Mouse (Mus musculus): ENCODE data around the gene Kmt2e. TPM values are rescaled to one million over a fixed set of nuclear protein-coding genes. Genes with fewer than 3 reads are reported as not detected.

Kmt2e gene
- polyA plus RNA-seq, 1 experiment from 2014 or later, result 103 TPM

- H3K9me3 ChIP-seq (ENCODE audit: control insufficient read depth, low read depth, low read length), result no peaks in the 10 kb centered on the region
- H3K9ac ChIP-seq (replicated peaks; ENCODE audit: low read depth, low read length), result no peak overlapping the region
- ATAC-seq (ENCODE audit: insufficient number of reproducible peaks, insufficient read depth, low FRiP score, low read depth), result no peak
- H3K27me3 ChIP-seq (ENCODE audit: control insufficient read depth, insufficient read depth, low read length), result no peaks in the 10 kb centered on the region
- 44% methylated on average over 7 of the region's 7 CpGs for WGBS
- peak overlapping the region; percentile 34; the same call in 1 of the 2 replicates for H3K4me3 ChIP-seq (ENCODE audit: low read depth, low read length)
- H3K4me2 ChIP-seq (replicated peaks; ENCODE audit: low read depth, low read length), result peak overlapping the region; percentile 59
- peaks cover 32% of the 10 kb centered on the region for H3K4me1 ChIP-seq (ENCODE audit: control insufficient read depth, insufficient read depth, low read length)
- H3K27ac ChIP-seq (ENCODE audit: low read length), result 0 out of 2 replicates have a peak overlapping the region, but pooled peaks have one; percentile 73
- peaks cover 16% of the 10 kb centered on the region for H3K36me3 ChIP-seq (ENCODE audit: control insufficient read depth, insufficient read depth, low read length)
Observed at GRCm38 (mm10) chr5:23419616-23420170, 14.5 kb upstream of the Kmt2e start.

- H3K27ac ChIP-seq (ENCODE audit: low read length), result no peak overlapping the region
- ATAC-seq (ENCODE audit: insufficient number of reproducible peaks, insufficient read depth, low FRiP score, low read depth), result no peak
- H3K27me3 ChIP-seq (ENCODE audit: control insufficient read depth, insufficient read depth, low read length), result no peaks in the 10 kb centered on the region
- no peaks in the 10 kb centered on the region for H3K9me3 ChIP-seq (ENCODE audit: control insufficient read depth, low read depth, low read length)
- no peak overlapping the region for H3K4me2 ChIP-seq (replicated peaks; ENCODE audit: low read depth, low read length)
- peaks cover 16% of the 10 kb centered on the region for H3K36me3 ChIP-seq (ENCODE audit: control insufficient read depth, insufficient read depth, low read length)
- 57% methylated on average over 1 of the region's 1 CpGs for WGBS
- H3K4me3 ChIP-seq (ENCODE audit: low read depth, low read length), result no peak overlapping the region
- H3K9ac ChIP-seq (replicated peaks; ENCODE audit: low read depth, low read length), result no peak overlapping the region
- H3K4me1 ChIP-seq (ENCODE audit: control insufficient read depth, insufficient read depth, low read length), result peaks cover 25% of the 10 kb centered on the region
Observed at GRCm38 (mm10) chr5:23420410-23420809, 13.8 kb upstream of the Kmt2e start.

GRCm38 (mm10) chr5:23421440-23421839 lies 12.8 kb upstream of the Kmt2e start:
- no peak for ATAC-seq (ENCODE audit: insufficient number of reproducible peaks, insufficient read depth, low FRiP score, low read depth)
- no peak overlapping the region for H3K4me2 ChIP-seq (replicated peaks; ENCODE audit: low read depth, low read length)
- no peak overlapping the region for H3K4me3 ChIP-seq (ENCODE audit: low read depth, low read length)
- H3K4me1 ChIP-seq (ENCODE audit: control insufficient read depth, insufficient read depth, low read length), result peaks cover 19% of the 10 kb centered on the region
- no peak overlapping the region for H3K9ac ChIP-seq (replicated peaks; ENCODE audit: low read depth, low read length)
- 95% methylated on average over 2 of the region's 2 CpGs for whole genome bisulfite sequencing
- H3K36me3 ChIP-seq (ENCODE audit: control insufficient read depth, insufficient read depth, low read length), result peaks cover 16% of the 10 kb centered on the region
- no peaks in the 10 kb centered on the region for H3K27me3 ChIP-seq (ENCODE audit: control insufficient read depth, insufficient read depth, low read length)
- no peaks in the 10 kb centered on the region for H3K9me3 ChIP-seq (ENCODE audit: control insufficient read depth, low read depth, low read length)
- no peak overlapping the region for H3K27ac ChIP-seq (ENCODE audit: low read length)

- Histone ChIP-seq H3K4me1 (ENCODE audit: control insufficient read depth, insufficient read depth, low read length) (peaks cover 19% of the 10 kb centered on the region), H3K9me3 (ENCODE audit: control insufficient read depth, low read depth, low read length) (no peaks in the 10 kb centered on the region), H3K27me3 (ENCODE audit: control insufficient read depth, insufficient read depth, low read length) (no peaks in the 10 kb centered on the region), H3K36me3 (ENCODE audit: control insufficient read depth, insufficient read depth, low read length) (peaks cover 16% of the 10 kb centered on the region), H3K4me2 (replicated peaks; ENCODE audit: low read depth, low read length) (no peak overlapping the region), H3K9ac (replicated peaks; ENCODE audit: low read depth, low read length) (no peak overlapping the region), H3K27ac (ENCODE audit: low read length) (no peak overlapping the region), H3K4me3 (ENCODE audit: low read depth, low read length) (no peak overlapping the region)
- 45% methylated on average over 3 of the region's 3 CpGs for WGBS
- ATAC-seq (ENCODE audit: insufficient number of reproducible peaks, insufficient read depth, low FRiP score, low read depth), result no peak
Observed at GRCm38 (mm10) chr5:23423036-23423435, 11.2 kb upstream of the Kmt2e start.

- no peak overlapping the region for H3K27ac ChIP-seq (ENCODE audit: low read length)
- H3K4me2 ChIP-seq (replicated peaks; ENCODE audit: low read depth, low read length), result no peak overlapping the region
- peaks cover 21% of the 10 kb centered on the region for H3K4me1 ChIP-seq (ENCODE audit: control insufficient read depth, insufficient read depth, low read length)
- H3K27me3 ChIP-seq (ENCODE audit: control insufficient read depth, insufficient read depth, low read length), result no peaks in the 10 kb centered on the region
- ATAC-seq (ENCODE audit: insufficient number of reproducible peaks, insufficient read depth, low FRiP score, low read depth), result no peak
- 60% methylated on average over 1 of the region's 1 CpGs for WGBS
- H3K4me3 ChIP-seq (ENCODE audit: low read depth, low read length), result no peak overlapping the region
- no peaks in the 10 kb centered on the region for H3K9me3 ChIP-seq (ENCODE audit: control insufficient read depth, low read depth, low read length)
- no peak overlapping the region for H3K9ac ChIP-seq (replicated peaks; ENCODE audit: low read depth, low read length)
- H3K36me3 ChIP-seq (ENCODE audit: control insufficient read depth, insufficient read depth, low read length), result peaks cover 14% of the 10 kb centered on the region
Observed at GRCm38 (mm10) chr5:23427501-23427900, 6.7 kb upstream of the Kmt2e start.

DNA sequence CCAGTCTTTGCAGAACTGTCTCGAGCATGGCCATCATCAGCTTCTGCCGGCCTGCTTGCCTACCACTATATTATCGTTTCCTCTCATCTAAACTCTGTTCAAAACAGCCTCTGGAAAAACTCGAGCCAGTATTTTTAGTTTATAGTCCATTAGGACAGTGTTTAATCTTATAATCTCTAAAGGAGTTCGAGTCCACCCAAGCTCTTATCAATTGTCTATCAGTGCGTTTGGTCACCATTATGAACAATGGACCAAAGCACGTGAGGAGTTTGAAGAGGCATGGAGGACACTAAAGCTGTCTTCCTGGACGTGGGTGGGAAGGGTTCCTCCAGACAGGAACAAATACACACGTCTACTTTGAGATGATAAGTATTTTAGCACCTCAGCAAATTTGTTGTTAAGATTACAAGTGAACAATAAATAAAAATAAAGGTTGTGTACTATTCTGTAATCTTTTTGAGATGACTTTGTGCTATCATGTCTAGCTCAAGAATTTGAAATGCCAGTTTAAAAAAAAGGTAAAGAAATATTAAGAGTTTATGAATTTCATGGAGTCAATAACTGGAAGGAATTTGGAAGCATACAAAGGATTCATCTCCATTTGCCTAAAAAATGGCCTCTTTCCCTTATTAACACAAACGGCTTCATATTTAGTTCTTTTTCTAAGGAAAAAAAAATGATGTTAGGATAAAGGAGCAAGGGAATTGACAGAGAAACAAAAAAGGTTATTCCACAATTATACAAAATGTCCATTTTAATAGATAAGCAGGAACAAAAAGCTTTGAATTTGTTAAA lies 3.0 kb upstream of the Kmt2e start:
- WGBS, result 12% methylated on average over 10 of the region's 10 CpGs
- Histone ChIP-seq H3K36me3 (ENCODE audit: control insufficient read depth, insufficient read depth, low read length) (no peaks in the 10 kb centered on the region), H3K9me3 (ENCODE audit: control insufficient read depth, low read depth, low read length) (no peaks in the 10 kb centered on the region), H3K4me2 (replicated peaks; ENCODE audit: low read depth, low read length) (peak overlapping the region; percentile 87), H3K4me3 (ENCODE audit: low read depth, low read length) (peak overlapping the region; percentile 81), H3K9ac (replicated peaks; ENCODE audit: low read depth, low read length) (peak overlapping the region; percentile 6; the same call in 1 of the 2 replicates), H3K27me3 (ENCODE audit: control insufficient read depth, insufficient read depth, low read length) (no peaks in the 10 kb centered on the region), H3K27ac (ENCODE audit: low read length) (no peak overlapping the region), H3K4me1 (ENCODE audit: control insufficient read depth, insufficient read depth, low read length) (peaks cover 21% of the 10 kb centered on the region)
- ATAC-seq (ENCODE audit: insufficient number of reproducible peaks, insufficient read depth, low FRiP score, low read depth), result no peak

DNA sequence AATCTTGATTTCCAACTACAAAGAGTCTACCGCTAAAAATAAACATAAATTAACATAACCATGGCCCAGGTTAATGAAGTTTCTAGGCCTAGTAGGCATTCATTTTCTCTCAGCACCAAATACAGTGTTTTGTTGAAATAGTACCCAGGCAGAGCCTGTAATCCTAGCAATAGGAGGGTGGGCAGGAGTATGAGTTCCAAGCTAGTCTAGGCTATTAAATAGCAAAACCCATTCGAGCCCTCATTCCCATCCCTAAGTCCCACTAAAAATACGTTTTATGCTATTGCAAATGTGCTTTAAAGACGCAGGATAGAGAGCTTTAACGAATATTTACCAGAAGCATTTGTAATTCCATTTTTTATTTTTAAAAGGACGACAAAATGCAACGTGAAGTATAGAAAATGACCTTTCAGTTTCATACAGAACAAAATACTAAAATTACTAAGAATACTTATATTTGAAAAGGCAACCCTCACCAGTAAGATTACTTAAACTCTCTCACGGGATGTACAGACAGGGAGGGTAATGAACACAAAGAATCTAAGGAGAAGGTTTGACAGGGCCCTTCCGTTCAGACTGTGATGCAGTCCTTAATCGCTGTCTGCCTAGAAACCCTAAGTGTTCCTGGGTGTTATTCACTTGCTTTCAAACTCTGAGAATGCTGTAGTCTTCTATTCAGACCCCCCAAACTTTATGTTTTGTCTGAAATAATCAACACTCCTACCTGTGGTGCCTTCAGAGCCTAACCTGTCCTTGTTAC lies 2.1 kb upstream of the Kmt2e start:
- 2% methylated on average over 10 of the region's 10 CpGs for WGBS
- Histone ChIP-seq H3K9ac (replicated peaks; ENCODE audit: low read depth, low read length) (peak overlapping the region; percentile 99), H3K4me2 (replicated peaks; ENCODE audit: low read depth, low read length) (peak overlapping the region; percentile 87), H3K9me3 (ENCODE audit: control insufficient read depth, low read depth, low read length) (no peaks in the 10 kb centered on the region), H3K27me3 (ENCODE audit: control insufficient read depth, insufficient read depth, low read length) (no peaks in the 10 kb centered on the region), H3K4me1 (ENCODE audit: control insufficient read depth, insufficient read depth, low read length) (peaks cover 21% of the 10 kb centered on the region), H3K36me3 (ENCODE audit: control insufficient read depth, insufficient read depth, low read length) (no peaks in the 10 kb centered on the region), H3K27ac (ENCODE audit: low read length) (peak overlapping the region; percentile 100), H3K4me3 (ENCODE audit: low read depth, low read length) (peak overlapping the region; percentile 81)
- ATAC-seq (ENCODE audit: insufficient number of reproducible peaks, insufficient read depth, low FRiP score, low read depth), result no peak

Data from stomach, embryonic 14.5 days (tissue).